Mouse (Mus musculus): ENCODE measurements around the gene Cracr2b. TPM values are rescaled to one million over a fixed set of nuclear protein-coding genes. Genes with fewer than 3 reads are reported as not detected.
A peak's percentile ranks its signal among the peaks of the same experiment; 100 is the strongest.

The Cracr2b gene
- polyA plus RNA-seq, 1 experiment from 2014 or later: 13.1 TPM

DNA sequence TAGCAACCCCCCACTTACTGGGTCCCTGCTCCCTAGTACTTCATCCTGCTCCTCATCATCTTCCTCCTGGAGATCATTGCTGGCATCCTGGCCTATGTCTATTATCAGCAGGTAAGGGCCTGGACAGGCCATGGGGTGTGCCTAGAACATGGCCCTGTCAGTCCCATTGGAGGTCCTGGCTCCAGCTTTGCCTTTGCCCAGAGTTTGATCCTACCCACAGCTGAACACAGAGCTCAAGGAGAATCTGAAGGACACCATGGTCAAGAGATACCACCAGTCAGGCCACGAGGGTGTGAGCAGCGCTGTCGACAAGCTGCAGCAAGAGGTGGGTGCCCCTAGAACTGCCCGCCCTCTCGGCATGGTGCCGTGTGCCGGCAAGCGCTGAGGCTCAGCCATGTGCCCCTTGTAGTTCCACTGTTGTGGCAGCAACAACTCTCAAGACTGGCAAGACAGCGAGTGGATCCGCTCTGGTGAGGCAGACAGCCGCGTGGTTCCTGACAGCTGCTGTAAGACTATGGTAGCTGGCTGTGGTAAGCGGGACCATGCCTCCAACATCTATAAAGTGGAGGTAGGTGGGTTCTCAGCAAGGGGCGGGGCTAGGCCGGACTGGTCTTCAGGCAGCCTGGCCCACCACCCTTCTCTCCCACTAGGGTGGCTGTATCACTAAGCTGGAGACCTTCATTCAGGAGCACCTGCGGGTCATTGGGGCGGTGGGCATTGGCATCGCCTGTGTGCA is 9.2 kb downstream of the Cracr2b start:
- H3K9me3 ChIP-seq (ENCODE audit: control insufficient read depth, low read length): no peaks in the 10 kb centered on the region

DNA sequence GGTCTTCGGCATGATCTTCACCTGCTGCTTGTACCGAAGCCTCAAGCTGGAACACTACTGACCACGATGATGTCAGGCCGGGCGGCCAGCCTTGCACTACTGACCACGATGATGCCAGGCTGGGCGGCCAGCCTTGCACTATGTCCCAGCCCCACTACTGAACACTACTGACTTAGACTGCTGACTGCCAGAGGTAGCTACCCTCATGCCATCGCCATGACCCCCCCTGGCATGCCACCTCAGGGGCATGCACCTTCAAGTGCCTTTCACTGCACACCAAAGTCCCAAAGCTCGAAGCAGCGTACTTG is 9.7 kb downstream of the Cracr2b start:
- Histone ChIP-seq H3K4me1 (ENCODE audit: control insufficient read depth, insufficient read depth, low read length) (peaks cover 38% of the 10 kb centered on the region), H3K36me3 (ENCODE audit: control insufficient read depth, insufficient read depth, low read length) (peaks cover 36% of the 10 kb centered on the region), H3K4me2 (replicated peaks; ENCODE audit: low read depth, low read length) (no peak overlapping the region), H3K9ac (ENCODE audit: low read depth, low read length) (no peak overlapping the region), H3K4me3 (ENCODE audit: low read length) (no peak overlapping the region), H3K27ac (ENCODE audit: low read depth, low read length) (no peak overlapping the region), H3K27me3 (ENCODE audit: control insufficient read depth, insufficient read depth, low read length) (peaks cover 4% of the 10 kb centered on the region; the same call in 1 of the 2 replicates), H3K9me3 (ENCODE audit: control insufficient read depth, low read length) (no peaks in the 10 kb centered on the region)
- 95% methylated on average over 10 of the region's 10 CpGs for WGBS
- no peak for ATAC-seq (ENCODE audit: low FRiP score, low TSS enrichment)

More for the DNA sequence above, 9.2 kb downstream of the Cracr2b start:
- Histone ChIP-seq H3K36me3 (ENCODE audit: control insufficient read depth, insufficient read depth, low read length) (peaks cover 36% of the 10 kb centered on the region), H3K4me3 (ENCODE audit: low read length) (peak overlapping the region; percentile 57; the same call in 1 of the 2 replicates), H3K27me3 (ENCODE audit: control insufficient read depth, insufficient read depth, low read length) (peaks cover 8% of the 10 kb centered on the region; the same call in 1 of the 2 replicates), H3K9ac (ENCODE audit: low read depth, low read length) (no peak overlapping the region; the same call in 1 of the 2 replicates), H3K4me2 (replicated peaks; ENCODE audit: low read depth, low read length) (peak overlapping the region; percentile 52), H3K4me1 (ENCODE audit: control insufficient read depth, insufficient read depth, low read length) (peaks cover 43% of the 10 kb centered on the region), H3K27ac (ENCODE audit: low read depth, low read length) (peak overlapping the region; percentile 87; the same call in 1 of the 2 replicates)
- WGBS: 91% methylated on average over 18 of the region's 18 CpGs
- ATAC-seq (ENCODE audit: low FRiP score, low TSS enrichment): no peak

DNA sequence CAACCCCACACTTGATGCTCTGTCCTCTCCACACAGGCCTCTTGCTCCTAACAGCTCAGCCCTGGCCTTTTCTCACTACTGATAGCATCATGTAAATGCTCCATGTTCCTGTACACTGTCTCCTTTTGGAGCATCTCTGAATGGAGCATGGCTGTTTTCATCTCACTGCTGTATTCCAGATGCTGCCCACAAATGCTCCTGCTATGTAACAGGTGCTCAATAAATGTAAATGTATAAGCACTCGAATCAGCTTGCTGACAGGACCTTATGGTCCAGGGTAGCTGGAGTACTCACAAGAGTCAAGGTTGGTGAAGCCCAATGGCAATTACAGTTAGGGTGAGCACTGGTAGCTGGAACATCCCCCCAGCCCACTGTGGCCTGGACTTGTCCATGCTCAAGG is 10.3 kb downstream of the Cracr2b start:
- H3K27ac ChIP-seq (ENCODE audit: low read depth, low read length): no peak overlapping the region
- no peak overlapping the region for H3K4me2 ChIP-seq (replicated peaks; ENCODE audit: low read depth, low read length)
- no peak for ATAC-seq (ENCODE audit: low FRiP score, low TSS enrichment)
- peaks cover 36% of the 10 kb centered on the region for H3K36me3 ChIP-seq (ENCODE audit: control insufficient read depth, insufficient read depth, low read length)
- 0 out of 2 replicates have a peak, but pooled peaks cover 4% of the 10 kb centered on the region for H3K27me3 ChIP-seq (ENCODE audit: control insufficient read depth, insufficient read depth, low read length)
- peaks cover 43% of the 10 kb centered on the region for H3K4me1 ChIP-seq (ENCODE audit: control insufficient read depth, insufficient read depth, low read length)
- no peak overlapping the region for H3K9ac ChIP-seq (ENCODE audit: low read depth, low read length)
- WGBS: 92% methylated on average over 1 of the region's 1 CpGs
- H3K9me3 ChIP-seq (ENCODE audit: control insufficient read depth, low read length): no peaks in the 10 kb centered on the region
- H3K4me3 ChIP-seq (ENCODE audit: low read length): no peak overlapping the region

DNA sequence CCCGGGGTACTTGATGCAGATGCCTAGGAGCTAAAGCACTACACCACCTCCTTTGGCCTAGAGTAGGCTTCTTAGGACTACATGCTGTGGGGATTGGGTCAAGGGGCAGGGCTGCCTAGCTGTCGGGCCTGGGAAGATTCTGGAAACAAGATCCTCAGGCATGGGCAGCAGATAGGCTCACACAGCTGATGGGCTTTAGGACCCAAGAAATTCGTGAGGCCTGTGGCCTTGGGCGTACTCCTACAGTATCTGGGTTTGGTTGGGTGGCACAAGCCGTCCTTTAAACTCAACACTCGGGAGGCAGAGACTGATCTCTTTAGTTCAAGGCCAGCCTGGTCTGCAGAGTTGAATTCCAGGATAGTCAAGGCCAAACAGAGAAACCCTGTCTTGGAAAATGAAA is 11.3 kb downstream of the Cracr2b start:
- no peaks in the 10 kb centered on the region for H3K9me3 ChIP-seq (ENCODE audit: control insufficient read depth, low read length)
- WGBS: 84% methylated on average over 6 of the region's 6 CpGs
- H3K4me1 ChIP-seq (ENCODE audit: control insufficient read depth, insufficient read depth, low read length): peaks cover 47% of the 10 kb centered on the region
- H3K4me2 ChIP-seq (replicated peaks; ENCODE audit: low read depth, low read length): no peak overlapping the region
- H3K9ac ChIP-seq (ENCODE audit: low read depth, low read length): peak overlapping the region; percentile 12; the same call in 1 of the 2 replicates
- peaks cover 36% of the 10 kb centered on the region for H3K36me3 ChIP-seq (ENCODE audit: control insufficient read depth, insufficient read depth, low read length)
- H3K4me3 ChIP-seq (ENCODE audit: low read length): no peak overlapping the region
- ATAC-seq (ENCODE audit: low FRiP score, low TSS enrichment): no peak
- H3K27ac ChIP-seq (ENCODE audit: low read depth, low read length): no peak overlapping the region
- H3K27me3 ChIP-seq (ENCODE audit: control insufficient read depth, insufficient read depth, low read length): no peaks in the 10 kb centered on the region

DNA sequence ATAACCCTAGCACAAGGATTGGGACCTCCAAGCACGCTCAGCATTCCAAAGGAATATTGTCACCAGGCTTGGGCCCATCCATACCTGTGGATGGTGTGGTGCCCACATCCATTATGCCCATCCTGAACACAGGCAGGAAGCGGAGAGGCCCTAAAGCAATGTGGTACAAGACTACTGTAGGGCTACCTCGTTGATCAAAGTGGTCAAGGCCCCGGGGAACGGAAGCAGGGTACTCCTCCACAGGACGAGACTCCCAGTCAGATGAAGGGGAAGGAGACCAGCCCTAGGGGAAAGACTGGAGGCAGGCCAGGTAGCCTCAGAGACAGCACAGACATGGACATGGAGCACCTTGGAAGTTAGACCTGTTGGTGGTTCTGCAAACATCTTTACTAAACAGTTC is 11.9 kb downstream of the Cracr2b start:
- WGBS: 84% methylated on average over 6 of the region's 6 CpGs
- Histone ChIP-seq H3K9ac (ENCODE audit: low read depth, low read length) (peak overlapping the region; percentile 23; the same call in 1 of the 2 replicates), H3K4me3 (ENCODE audit: low read length) (no peak overlapping the region), H3K9me3 (ENCODE audit: control insufficient read depth, low read length) (no peaks in the 10 kb centered on the region), H3K4me1 (ENCODE audit: control insufficient read depth, insufficient read depth, low read length) (peaks cover 52% of the 10 kb centered on the region), H3K27ac (ENCODE audit: low read depth, low read length) (no peak overlapping the region), H3K4me2 (replicated peaks; ENCODE audit: low read depth, low read length) (no peak overlapping the region), H3K27me3 (ENCODE audit: control insufficient read depth, insufficient read depth, low read length) (no peaks in the 10 kb centered on the region), H3K36me3 (ENCODE audit: control insufficient read depth, insufficient read depth, low read length) (peaks cover 36% of the 10 kb centered on the region)
- ATAC-seq (ENCODE audit: low FRiP score, low TSS enrichment): no peak

DNA sequence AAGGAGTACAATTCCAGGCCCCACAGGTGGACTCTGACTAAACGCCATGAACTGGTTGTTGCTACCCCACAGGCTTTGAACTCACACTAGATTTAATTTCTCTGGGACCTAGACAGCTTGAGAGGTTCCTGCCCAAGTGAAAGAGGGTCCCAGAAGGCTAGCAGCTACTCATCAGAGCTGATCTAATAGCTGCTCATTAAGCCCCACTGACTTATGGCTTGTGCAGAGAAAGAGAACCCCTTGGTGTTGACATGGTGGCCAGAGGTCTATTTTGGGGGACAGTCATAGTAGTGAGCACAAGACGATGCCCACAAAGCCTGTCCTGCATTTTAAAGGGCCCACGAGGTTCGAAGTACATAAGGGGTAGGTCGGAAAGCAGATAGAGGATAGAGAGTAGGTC is 13.3 kb downstream of the Cracr2b start:
- ATAC-seq (ENCODE audit: low FRiP score, low TSS enrichment): no peak
- H3K27ac ChIP-seq (ENCODE audit: low read depth, low read length): no peak overlapping the region
- H3K4me2 ChIP-seq (replicated peaks; ENCODE audit: low read depth, low read length): peak overlapping the region; percentile 90
- H3K9ac ChIP-seq (ENCODE audit: low read depth, low read length): peak overlapping the region; percentile 87
- H3K9me3 ChIP-seq (ENCODE audit: control insufficient read depth, low read length): no peaks in the 10 kb centered on the region
- H3K4me1 ChIP-seq (ENCODE audit: control insufficient read depth, insufficient read depth, low read length): peaks cover 48% of the 10 kb centered on the region
- WGBS: 8% methylated on average over 5 of the region's 5 CpGs
- H3K36me3 ChIP-seq (ENCODE audit: control insufficient read depth, insufficient read depth, low read length): peaks cover 36% of the 10 kb centered on the region
- H3K4me3 ChIP-seq (ENCODE audit: low read length): peak overlapping the region; percentile 85
- no peaks in the 10 kb centered on the region for H3K27me3 ChIP-seq (ENCODE audit: control insufficient read depth, insufficient read depth, low read length)

DNA sequence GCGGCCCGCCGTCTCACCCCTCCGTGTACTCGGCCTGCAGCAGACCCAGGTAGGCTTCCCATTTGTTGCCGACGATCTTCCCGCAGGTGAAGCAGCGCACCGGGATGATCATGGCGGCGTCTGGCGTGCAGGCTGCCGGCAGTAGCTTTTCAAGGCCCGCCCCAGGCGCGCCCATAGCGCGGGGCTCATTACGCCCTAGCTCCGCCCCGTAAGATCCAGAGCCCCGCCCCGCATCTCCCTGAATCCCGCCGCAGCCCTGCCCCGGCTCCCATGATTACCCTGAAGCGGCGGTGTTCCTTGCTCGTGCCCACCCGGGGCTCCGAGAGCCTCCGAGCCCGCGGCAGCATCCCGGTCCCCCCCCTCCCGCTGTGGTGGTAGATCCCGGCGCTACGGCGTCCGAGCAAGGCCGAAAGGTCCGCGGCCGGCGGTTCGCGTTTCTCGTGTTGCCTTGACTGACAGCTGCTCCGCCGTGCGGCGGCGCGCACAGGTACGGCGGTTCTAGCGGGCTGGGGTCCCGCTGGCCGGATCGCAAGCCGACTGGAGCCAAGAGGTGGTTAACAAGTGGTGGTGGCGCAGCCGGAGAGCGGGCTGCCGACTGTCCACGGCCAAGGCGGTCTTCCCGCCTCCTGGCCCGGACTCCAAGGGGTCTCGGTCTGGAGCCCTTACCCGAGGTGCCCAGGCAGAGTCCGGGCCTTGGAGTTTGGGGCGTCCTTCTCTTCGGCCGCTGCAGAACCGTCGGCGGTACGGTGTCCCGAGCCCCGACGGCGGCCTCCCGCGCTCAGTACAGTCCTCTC is 14.3 kb downstream of the Cracr2b start, which contains the start of the genes Polr2l and Tspan4:
TSS of gene Polr2l (minus strand) at position 122 of the 794 bp plus-strand sequence.
TSS of gene Tspan4 (plus strand) at position 230 of the 794 bp plus-strand sequence.
- Histone ChIP-seq H3K36me3 (ENCODE audit: control insufficient read depth, insufficient read depth, low read length) (peaks cover 26% of the 10 kb centered on the region), H3K27me3 (ENCODE audit: control insufficient read depth, insufficient read depth, low read length) (no peaks in the 10 kb centered on the region), H3K9me3 (ENCODE audit: control insufficient read depth, low read length) (no peaks in the 10 kb centered on the region), H3K4me3 (ENCODE audit: low read length) (peak within 1 kb of the TSS; percentile 85), H3K27ac (ENCODE audit: low read depth, low read length) (peak within 1 kb of the TSS; percentile 95), H3K9ac (ENCODE audit: low read depth, low read length) (peak within 1 kb of the TSS; percentile 87), H3K4me2 (replicated peaks; ENCODE audit: low read depth, low read length) (peak within 1 kb of the TSS; percentile 90), H3K4me1 (ENCODE audit: control insufficient read depth, insufficient read depth, low read length) (peaks cover 40% of the 10 kb centered on the region)
- peak; percentile 65 for ATAC-seq (ENCODE audit: low FRiP score, low TSS enrichment)
- WGBS: under 1% methylated on average over 81 of the region's 87 CpGs

DNA sequence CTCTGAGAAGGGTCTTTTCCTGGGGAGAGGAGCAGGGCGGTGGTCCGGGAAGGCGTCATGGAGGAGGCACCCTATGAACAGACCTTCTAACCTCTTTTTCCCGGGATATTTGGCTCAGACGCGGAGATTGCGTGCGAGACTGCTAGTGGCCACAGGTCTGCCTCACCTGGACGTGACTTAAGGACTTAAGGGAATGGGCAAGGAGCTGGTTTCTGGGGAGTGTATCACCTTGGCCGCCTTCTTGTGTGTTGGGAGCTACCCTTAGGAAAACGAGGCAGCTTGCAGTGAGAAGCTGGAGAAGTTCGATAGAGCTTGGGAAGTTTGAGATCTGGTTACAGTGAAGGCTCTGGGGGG is 14.9 kb downstream of the Cracr2b start:
- H3K4me2 ChIP-seq (replicated peaks; ENCODE audit: low read depth, low read length): peak overlapping the region; percentile 90
- H3K9ac ChIP-seq (ENCODE audit: low read depth, low read length): peak overlapping the region; percentile 87
- peak overlapping the region; percentile 85 for H3K4me3 ChIP-seq (ENCODE audit: low read length)
- H3K9me3 ChIP-seq (ENCODE audit: control insufficient read depth, low read length): no peaks in the 10 kb centered on the region
- 3% methylated on average over 12 of the region's 12 CpGs for WGBS
- no peak for ATAC-seq (ENCODE audit: low FRiP score, low TSS enrichment)
- peak overlapping the region; percentile 95 for H3K27ac ChIP-seq (ENCODE audit: low read depth, low read length)
- peaks cover 20% of the 10 kb centered on the region for H3K36me3 ChIP-seq (ENCODE audit: control insufficient read depth, insufficient read depth, low read length)
- no peaks in the 10 kb centered on the region for H3K27me3 ChIP-seq (ENCODE audit: control insufficient read depth, insufficient read depth, low read length)
- H3K4me1 ChIP-seq (ENCODE audit: control insufficient read depth, insufficient read depth, low read length): peaks cover 40% of the 10 kb centered on the region

Measured in kidney, embryonic 14.5 days (tissue).